Mouse (Mus musculus) megakaryocyte, embryonic 14.5 days (primary cell): ENCODE data around the gene Zhx3. TPM values are rescaled to one million over a fixed set of nuclear protein-coding genes. Genes with fewer than 3 reads are reported as not detected.

Experiments
- H3K27me3 ChIP-seq: replicated peaks from 2 replicates; pipeline ENCODE3; 2012; ENCODE audit warnings: inconsistent platforms
- H3K36me3 ChIP-seq: replicated peaks from 2 replicates; pipeline ENCODE3; 2012; ENCODE audit warnings: low read length, inconsistent platforms, mixed read lengths
- H3K4me1 ChIP-seq: 2 replicates; pipeline ENCODE4 v1.6.1; 2012; ENCODE audit warnings: inconsistent platforms
- H3K4me3 ChIP-seq: replicated peaks from 2 replicates; pipeline ENCODE3; 2012; ENCODE audit warnings: moderate library complexity, mild to moderate bottlenecking, inconsistent platforms
- H3K9me3 ChIP-seq: 2 replicates; pipeline ENCODE4 v1.6.1; 2012; ENCODE audit warnings: inconsistent platforms
- FLI1 ChIP-seq: IDR thresholded peaks from 2 replicates; pipeline ENCODE4 v1.6.1; 2012; ENCODE audit warnings: low read length, inconsistent platforms, mixed read lengths
- GATA1 ChIP-seq: IDR thresholded peaks from 3 replicates; pipeline ENCODE4 v1.6.1; 2012; ENCODE audit warnings: mixed read lengths, low read length, inconsistent platforms, borderline replicate concordance
- polyA plus RNA-seq: library from polyadenylated mRNA; stranded (reverse); fragments of >175 nt; gene quantifications from 2 replicates; pipeline ENCODE4 v1.2.3, GENCODE M21; 2012; ENCODE audit warnings: low replicate concordance; ENCODE audit not compliant: insufficient read depth

Zhx3 gene
- polyA plus RNA-seq: 0.29 and 1.2 TPM in 2 replicates

GRCm38 (mm10) chr2:160872890-160873382, at the start of gene Zhx3:
Gene Zhx3, minus strand, starts transcription at chr2:160872998.
- TF ChIP-seq FLI1 (no peak), GATA1 (no peak)
- H3K36me3 ChIP-seq: no peaks in the 10 kb centered on the region
- peaks cover 18% of the 10 kb centered on the region; the same call in 1 of the 2 replicates for H3K9me3 ChIP-seq
- peaks cover 15% of the 10 kb centered on the region for H3K4me1 ChIP-seq
- peak within 1 kb of the TSS; percentile 93 for H3K4me3 ChIP-seq
- peaks cover 22% of the 10 kb centered on the region for H3K27me3 ChIP-seq

- no peak overlapping the region for H3K4me3 ChIP-seq
- H3K36me3 ChIP-seq: no peaks in the 10 kb centered on the region
- TF ChIP-seq FLI1 (no peak), GATA1 (no peak)
- peaks cover 44% of the 10 kb centered on the region for H3K27me3 ChIP-seq
- peaks cover 10% of the 10 kb centered on the region for H3K9me3 ChIP-seq
- H3K4me1 ChIP-seq: no peaks in the 10 kb centered on the region
Measured at GRCm38 (mm10) chr2:160921285-160921684, 48.5 kb upstream of the Zhx3 start.

GRCm38 (mm10) chr2:160918930-160919215, 46.1 kb upstream of the Zhx3 start:
- no peak for TF ChIP-seq GATA1
- no peak for TF ChIP-seq FLI1
- Histone ChIP-seq H3K4me3 (no peak overlapping the region), H3K36me3 (no peaks in the 10 kb centered on the region), H3K4me1 (no peaks in the 10 kb centered on the region), H3K27me3 (peaks cover 60% of the 10 kb centered on the region), H3K9me3 (peaks cover 10% of the 10 kb centered on the region)

- TF ChIP-seq GATA1: no peak
- Histone ChIP-seq H3K9me3 (peaks cover 10% of the 10 kb centered on the region), H3K4me1 (no peaks in the 10 kb centered on the region), H3K27me3 (peaks cover 65% of the 10 kb centered on the region), H3K36me3 (no peaks in the 10 kb centered on the region), H3K4me3 (no peak overlapping the region)
Measured at GRCm38 (mm10) chr2:160918154-160918929, 45.5 kb upstream of the Zhx3 start.

GRCm38 (mm10) chr2:160917313-160917712, 44.5 kb upstream of the Zhx3 start:
- H3K4me1 ChIP-seq: no peaks in the 10 kb centered on the region
- H3K4me3 ChIP-seq: no peak overlapping the region
- TF ChIP-seq FLI1: no peak
- no peak for TF ChIP-seq GATA1
- peaks cover 3% of the 10 kb centered on the region for H3K9me3 ChIP-seq
- H3K36me3 ChIP-seq: no peaks in the 10 kb centered on the region
- peaks cover 69% of the 10 kb centered on the region for H3K27me3 ChIP-seq

- no peak for TF ChIP-seq GATA1
- no peak for TF ChIP-seq FLI1
- peaks cover 73% of the 10 kb centered on the region for H3K27me3 ChIP-seq
- no peak overlapping the region for H3K4me3 ChIP-seq
- no peaks in the 10 kb centered on the region for H3K9me3 ChIP-seq
- peaks cover 4% of the 10 kb centered on the region; the same call in 1 of the 2 replicates for H3K4me1 ChIP-seq
- H3K36me3 ChIP-seq: no peaks in the 10 kb centered on the region
Measured at GRCm38 (mm10) chr2:160916714-160917113, 43.9 kb upstream of the Zhx3 start.

- H3K27me3 ChIP-seq: peaks cover 79% of the 10 kb centered on the region
- H3K36me3 ChIP-seq: no peaks in the 10 kb centered on the region
- TF ChIP-seq GATA1 (no peak), FLI1 (no peak)
- peak overlapping the region; percentile 3 for H3K4me3 ChIP-seq
- H3K9me3 ChIP-seq: no peaks in the 10 kb centered on the region
- H3K4me1 ChIP-seq: peaks cover 6% of the 10 kb centered on the region; the same call in 1 of the 2 replicates
Measured at GRCm38 (mm10) chr2:160915821-160916610, 43.2 kb upstream of the Zhx3 start.

GRCm38 (mm10) chr2:160914656-160915055, 41.9 kb upstream of the Zhx3 start:
- TF ChIP-seq FLI1 (no peak), GATA1 (no peak)
- peaks cover 6% of the 10 kb centered on the region; the same call in 1 of the 2 replicates for H3K4me1 ChIP-seq
- no peaks in the 10 kb centered on the region for H3K36me3 ChIP-seq
- H3K4me3 ChIP-seq: no peak overlapping the region
- H3K27me3 ChIP-seq: peaks cover 83% of the 10 kb centered on the region
- no peaks in the 10 kb centered on the region for H3K9me3 ChIP-seq

- no peaks in the 10 kb centered on the region for H3K9me3 ChIP-seq
- peaks cover 6% of the 10 kb centered on the region; the same call in 1 of the 2 replicates for H3K4me1 ChIP-seq
- no peak within 1 kb of the TSS for H3K4me3 ChIP-seq
- no peaks in the 10 kb centered on the region for H3K36me3 ChIP-seq
- TF ChIP-seq FLI1: no peak
- TF ChIP-seq GATA1: no peak
- peaks cover 93% of the 10 kb centered on the region for H3K27me3 ChIP-seq
Measured at GRCm38 (mm10) chr2:160912231-160912671, 39.5 kb upstream of the Zhx3 start, which contains the start of gene Emilin3. Gene Emilin3, minus strand, starts transcription at chr2:160912328.
